Mouse (Mus musculus): Measurements from ENCODE around the gene Fam107a. TPM values are rescaled to one million over a fixed set of nuclear protein-coding genes. Genes with fewer than 3 reads are reported as not detected.

Gene Fam107a
- total and polyA plus RNA-seq, 3 experiments: not detected

- H3K36me3 ChIP-seq (ENCODE audit: control insufficient read depth in 1 of 2, insufficient read depth in 2 of 2, low read length in 2 of 2): no peaks in the 10 kb centered on the region
- no peak overlapping the region for H3K4me3 ChIP-seq (ENCODE audit: control insufficient read depth in 1 of 2, insufficient read depth in 1 of 2, low read depth in 2 of 2, low read length in 2 of 2)
- no peaks in the 10 kb centered on the region for H3K27me3 ChIP-seq (ENCODE audit: control insufficient read depth in 1 of 2, insufficient read depth in 2 of 2, low read length in 2 of 2)
- no peaks in the 10 kb centered on the region for H3K9me3 ChIP-seq (replicated peaks; ENCODE audit: insufficient read depth, low read length)
- H3K79me2 ChIP-seq (ENCODE audit: control insufficient read depth, insufficient read depth, low read length, poor library complexity): no peaks in the 10 kb centered on the region
- no peaks in the 10 kb centered on the region for H3K4me1 ChIP-seq (ENCODE audit: control insufficient read depth in 1 of 2, insufficient read depth in 2 of 2, low read length in 2 of 2)
- no peak for DNase-seq (ENCODE audit: low read depth, low spot score)
- H3K27ac ChIP-seq (ENCODE audit: control insufficient read depth, low read depth, low read length): no peak overlapping the region
- no peak for TF ChIP-seq MYB (IDR thresholded peaks at IDR 0.05; ENCODE audit: low read depth, low read length)
- TF ChIP-seq MEF2A (IDR thresholded peaks at IDR 0.05; ENCODE audit: extremely low read depth, insufficient replicate concordance, low read depth, low read length, poor library complexity, severe bottlenecking): no peak
- TF ChIP-seq RAD21 (IDR thresholded peaks at IDR 0.05; ENCODE audit: low read depth, low read length): no peak
- TF ChIP-seq SMC3 (IDR thresholded peaks at IDR 0.05; ENCODE audit: low read depth, low read length): no peak
- TF ChIP-seq KAT2A (conservative IDR thresholded peaks at IDR 0.05; ENCODE audit: low read depth, low read length): no peak
- no peak for TF ChIP-seq NELFE (IDR thresholded peaks at IDR 0.05; ENCODE audit: low read depth, low read length)
- no peak for TF ChIP-seq ETS1 (IDR thresholded peaks at IDR 0.05; ENCODE audit: low read depth, low read length)
- TF ChIP-seq ELF1 (IDR thresholded peaks at IDR 0.05; ENCODE audit: low read depth, low read length): no peak
- no peak for TF ChIP-seq TBP (IDR thresholded peaks at IDR 0.05; ENCODE audit: low read depth, low read length)
- TF ChIP-seq SIN3A (IDR thresholded peaks at IDR 0.05; ENCODE audit: low read length): no peak
- TF ChIP-seq ZC3H11A (IDR thresholded peaks at IDR 0.05; ENCODE audit: low read depth, low read length): no peak
- no peak for TF ChIP-seq ZKSCAN1 (IDR thresholded peaks at IDR 0.05; ENCODE audit: low read depth, low read length)
- TF ChIP-seq MAX (IDR thresholded peaks at IDR 0.05; ENCODE audit: low read length): no peak
- no peak for TF ChIP-seq UBTF (IDR thresholded peaks at IDR 0.05; ENCODE audit: borderline replicate concordance, insufficient read depth, low read depth, low read length)
- TF ChIP-seq NRF1 (IDR thresholded peaks at IDR 0.05; ENCODE audit: insufficient read depth, low read depth, low read length, poor library complexity, severe bottlenecking): no peak
- no peak for TF ChIP-seq MXI1 (IDR thresholded peaks at IDR 0.05; ENCODE audit: low read depth, low read length)
- no peak for TF ChIP-seq CHD2 (IDR thresholded peaks at IDR 0.05; ENCODE audit: low read length)
- no peak for TF ChIP-seq TAL1 (IDR thresholded peaks at IDR 0.05; ENCODE audit: low read length)
- H3K9ac ChIP-seq (ENCODE audit: control insufficient read depth, low read depth, low read length, poor library complexity, severe bottlenecking): no peak overlapping the region
Observed at GRCm38 (mm10) chr14:8340226-8340625, 22.4 kb upstream of the Fam107a start.

DNA sequence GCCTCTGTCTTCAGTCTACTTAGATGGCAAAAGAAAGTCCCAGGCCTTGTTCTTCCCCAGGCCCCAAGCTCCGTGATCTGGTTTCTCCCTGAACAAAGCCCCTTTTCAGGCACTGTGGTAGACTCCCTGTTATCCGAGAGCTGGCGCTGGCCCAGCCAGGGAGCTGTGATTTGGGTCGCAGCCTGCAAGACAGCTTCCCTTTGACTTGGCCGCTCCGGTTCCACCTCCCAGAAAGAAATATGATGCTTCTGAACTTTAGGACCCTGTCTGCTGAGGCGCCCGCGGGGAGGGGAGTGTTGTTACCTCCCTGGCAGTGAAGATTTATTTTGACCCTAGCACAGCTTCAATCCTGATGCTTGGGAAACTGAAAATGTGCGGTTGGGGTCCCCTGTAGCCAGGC lies 18.1 kb upstream of the Fam107a start:
- DNase-seq (ENCODE audit: low read depth, low spot score): no peak
- Histone ChIP-seq H3K4me1 (ENCODE audit: control insufficient read depth in 1 of 2, insufficient read depth in 2 of 2, low read length in 2 of 2) (no peaks in the 10 kb centered on the region), H3K27me3 (ENCODE audit: control insufficient read depth in 1 of 2, insufficient read depth in 2 of 2, low read length in 2 of 2) (no peaks in the 10 kb centered on the region), H3K79me2 (ENCODE audit: control insufficient read depth, insufficient read depth, low read length, poor library complexity) (no peaks in the 10 kb centered on the region), H3K36me3 (ENCODE audit: control insufficient read depth in 1 of 2, insufficient read depth in 2 of 2, low read length in 2 of 2) (no peaks in the 10 kb centered on the region), H3K9me3 (replicated peaks; ENCODE audit: insufficient read depth, low read length) (no peaks in the 10 kb centered on the region), H3K9ac (ENCODE audit: control insufficient read depth, low read depth, low read length, poor library complexity, severe bottlenecking) (no peak overlapping the region), H3K27ac (ENCODE audit: control insufficient read depth, low read depth, low read length) (no peak overlapping the region), H3K4me3 (ENCODE audit: control insufficient read depth in 1 of 2, insufficient read depth in 1 of 2, low read depth in 2 of 2, low read length in 2 of 2) (no peak overlapping the region)
- TF ChIP-seq MEF2A (IDR thresholded peaks at IDR 0.05; ENCODE audit: extremely low read depth, insufficient replicate concordance, low read depth, low read length, poor library complexity, severe bottlenecking) (no peak), POLR2AphosphoS2 (IDR thresholded peaks at IDR 0.05; ENCODE audit: low read length) (no peak), RAD21 (IDR thresholded peaks at IDR 0.05; ENCODE audit: low read depth, low read length) (no peak), TAL1 (IDR thresholded peaks at IDR 0.05; ENCODE audit: low read length) (no peak), MAZ (IDR thresholded peaks at IDR 0.05; ENCODE audit: low read depth, low read length) (no peak), ZC3H11A (IDR thresholded peaks at IDR 0.05; ENCODE audit: low read depth, low read length) (no peak), ZMIZ1 (IDR thresholded peaks at IDR 0.05; ENCODE audit: low read depth, low read length) (no peak), UBTF (IDR thresholded peaks at IDR 0.05; ENCODE audit: borderline replicate concordance, insufficient read depth, low read depth, low read length) (no peak), NRF1 (IDR thresholded peaks at IDR 0.05; ENCODE audit: insufficient read depth, low read depth, low read length, poor library complexity, severe bottlenecking) (no peak), POLR2A (IDR thresholded peaks at IDR 0.05; ENCODE audit: control insufficient read depth in 1 of 2, insufficient read depth in 1 of 2, low read depth in 1 of 2, low read length in 2 of 2, poor library complexity in 1 of 2) (no peak), MAFK (IDR thresholded peaks at IDR 0.05; ENCODE audit: borderline replicate concordance, low read depth, low read length) (no peak), TBP (IDR thresholded peaks at IDR 0.05; ENCODE audit: low read depth, low read length) (no peak), ZKSCAN1 (IDR thresholded peaks at IDR 0.05; ENCODE audit: low read depth, low read length) (no peak)

All from MEL (cell line).